In the genomic region with DNA sequence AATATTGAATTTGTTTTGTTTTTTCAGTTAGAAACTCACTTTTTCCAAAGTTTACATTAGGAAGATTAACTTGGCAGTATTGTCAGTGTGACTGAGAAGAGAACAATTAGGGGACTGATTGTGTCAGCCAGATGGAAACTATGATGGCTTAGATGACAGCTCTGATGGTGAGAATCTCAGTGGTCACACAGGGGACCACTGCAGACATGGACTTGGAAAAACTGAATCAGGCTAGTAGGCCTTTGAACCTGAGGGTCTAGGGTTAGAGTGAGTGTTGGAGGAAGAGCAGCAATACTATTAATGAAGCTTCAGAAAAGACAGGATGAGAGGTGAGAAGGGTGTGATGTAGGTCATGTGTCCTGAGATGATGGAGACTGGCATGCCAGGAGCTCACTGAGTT, we compare ENCODE assay signal across 12 mouse cellular contexts.
"Had no signal": no experiment of that assay in that cellular context is flagged by ENCODE, and none has a peak within 500 bp of the region (broad histone marks: within the 10 kb centered on the region; RNA-seq: fewer than 3 reads in every experiment).

No protein-coding gene starts in this region.

- H3K4me2 ChIP-seq: kidney, embryonic 15.5 days; liver, embryonic 11.5 days; liver, embryonic 15.5 days; midbrain, embryonic 13.5 days; stomach, embryonic 15.5 days had no signal

- H3K9ac ChIP-seq: kidney, embryonic 15.5 days; liver, embryonic 15.5 days; midbrain, embryonic 13.5 days; stomach, embryonic 15.5 days had no signal

- ATAC-seq: midbrain, embryonic 13.5 days had no signal

- H3K27me3 ChIP-seq: kidney, embryonic 15.5 days; liver, embryonic 15.5 days; midbrain, embryonic 13.5 days; stomach, embryonic 15.5 days had no signal

- H3K4me3 ChIP-seq: kidney, embryonic 15.5 days; left cerebral cortex, adult 2 months; limb, embryonic 10.5 days; liver, embryonic 15.5 days; midbrain, embryonic 13.5 days; stomach, embryonic 15.5 days had no signal

- DNase-seq: kidney, postnatal 14 days; lung, adult 2 months; lung, postnatal 36 days; right cerebral cortex, postnatal 14 days; thymus, postnatal 4 days had no signal

- H3K9me3 ChIP-seq: kidney, embryonic 15.5 days; limb, embryonic 10.5 days; liver, embryonic 15.5 days; midbrain, embryonic 13.5 days; stomach, embryonic 15.5 days had no signal

- H3K27ac ChIP-seq: kidney, embryonic 15.5 days; left cerebral cortex, adult 2 months; limb, embryonic 10.5 days; liver, embryonic 15.5 days; midbrain, embryonic 13.5 days; stomach, embryonic 15.5 days had no signal

- H3K4me1 ChIP-seq: kidney, embryonic 15.5 days; limb, embryonic 10.5 days; liver, embryonic 15.5 days; midbrain, embryonic 13.5 days; stomach, embryonic 15.5 days had no signal

- H3K36me3 ChIP-seq: kidney, embryonic 15.5 days; limb, embryonic 10.5 days; liver, embryonic 15.5 days; midbrain, embryonic 13.5 days; stomach, embryonic 15.5 days had no signal
